Mouse (Mus musculus) forebrain, embryonic 12.5 days (tissue): ENCODE data around the gene Arhgap33. TPM values are rescaled to one million over a fixed set of nuclear protein-coding genes. Genes with fewer than 3 reads are reported as not detected.

Experiments
- ATAC-seq: fragments of 200-750 bp; cut with Nextera tagmentation; 2 replicates; pipeline ENCODE4 v1.8.0; 2017; ENCODE audit warnings: moderate TSS enrichment; ENCODE audit not compliant: low FRiP score
- H3K27ac ChIP-seq: fragments of 300-500 bp; sonication (generic); 2 replicates; pipeline ENCODE4 v1.5.1; 2016; ENCODE audit warnings: mild to moderate bottlenecking
- H3K27me3 ChIP-seq: fragments of 300-500 bp; sonication (generic); 2 replicates; pipeline ENCODE4 v1.6.1; 2016; ENCODE audit warnings: mild to moderate bottlenecking
- H3K36me3 ChIP-seq: fragments of 300-500 bp; sonication (generic); replicated peaks from 2 replicates; pipeline ENCODE4 v1.6.1; 2016; ENCODE audit warnings: mild to moderate bottlenecking
- H3K4me1 ChIP-seq: fragments of 300-500 bp; sonication (generic); 2 replicates; pipeline ENCODE4 v1.6.1; 2016
- H3K4me2 ChIP-seq: fragments of 300-500 bp; sonication (generic); 2 replicates; pipeline ENCODE4 v1.6.1; 2016; ENCODE audit warnings: mild to moderate bottlenecking, moderate library complexity
- H3K4me3 ChIP-seq: fragments of 300-500 bp; sonication (generic); replicated peaks from 2 replicates; pipeline ENCODE4 v1.5.1; 2016; ENCODE audit warnings: mild to moderate bottlenecking
- H3K9ac ChIP-seq: fragments of 300-500 bp; sonication (generic); 2 replicates; pipeline ENCODE4 v1.6.1; 2016; ENCODE audit warnings: mild to moderate bottlenecking
- H3K9me3 ChIP-seq: fragments of 300-500 bp; sonication (generic); 2 replicates; pipeline ENCODE4 v1.6.1; 2016
- WGBS: fragments of 180-500 bp; shearing (Covaris S2); methylation state at CpG from one replicate; pipeline ENCODE4 v1.1.7; 2016; 5-methylcytosine and 5-hydroxymethylcytosine counted together
- polyA plus RNA-seq: library from polyadenylated mRNA; unstranded; fragments of >200 nt; fragmentation: Nextera tagmentation; extraction: Ambion mirVana; gene quantifications from 2 replicates; pipeline ENCODE4 v1.2.1, GENCODE M21; 2016

Gene Arhgap33
- polyA plus RNA-seq, result 89.4 and 98.9 TPM in 2 replicates

DNA sequence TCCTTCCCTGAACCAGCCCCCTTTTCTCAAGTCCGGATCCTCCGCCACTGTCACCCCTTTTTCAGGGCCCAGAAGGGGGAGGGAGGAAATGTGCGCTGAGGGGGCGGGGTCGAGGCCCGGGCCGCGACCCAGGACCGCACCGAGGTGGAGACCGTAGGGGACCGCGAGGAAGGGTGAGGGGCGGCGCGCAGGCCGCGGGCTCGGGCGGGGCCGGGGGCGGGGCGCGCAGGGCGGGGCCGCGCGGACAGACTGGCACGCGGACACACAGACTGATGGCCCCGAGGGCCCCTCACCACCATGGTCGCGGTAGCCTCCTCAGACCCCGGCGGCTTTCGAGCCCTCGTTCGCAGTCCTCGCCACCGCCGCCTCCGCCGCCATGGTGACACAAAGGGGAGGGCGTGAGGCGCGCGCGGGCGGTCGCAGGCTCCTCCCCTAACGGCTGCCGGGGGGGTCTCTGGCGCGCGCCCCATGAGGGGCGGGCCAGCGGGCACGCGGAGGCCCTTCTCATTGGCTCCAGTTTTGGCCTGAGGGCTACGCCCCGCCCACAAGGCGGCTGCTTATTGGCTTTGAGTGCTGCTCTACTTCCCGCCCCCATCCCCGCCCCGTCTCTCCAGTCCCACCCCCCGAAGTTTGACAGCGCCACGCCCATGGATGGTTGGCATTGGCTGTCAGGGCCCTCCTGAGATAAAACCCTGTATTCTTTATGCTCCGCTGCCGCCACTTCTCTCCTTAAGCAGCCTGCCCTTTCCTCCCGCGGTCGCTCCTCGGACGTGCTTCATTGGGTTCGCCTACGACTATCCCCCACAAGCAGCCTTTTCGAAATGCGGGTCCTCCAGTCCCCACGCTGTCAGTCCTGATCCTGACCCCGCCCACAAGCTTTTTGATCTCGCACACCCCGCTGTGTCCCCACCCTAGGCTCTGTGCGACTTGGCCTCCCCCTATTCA lies at the start of gene Arhgap33:
Arhgap33 (minus strand) TSS at position 428 of the 945 bp plus-strand sequence.
- H3K4me3 ChIP-seq, result peak within 1 kb of the TSS; percentile 71
- H3K27ac ChIP-seq, result peak within 1 kb of the TSS; percentile 90
- H3K9ac ChIP-seq, result peak within 1 kb of the TSS; percentile 90
- peak; percentile 93 for ATAC-seq
- H3K9me3 ChIP-seq, result no peaks in the 10 kb centered on the region
- H3K4me2 ChIP-seq, result peak within 1 kb of the TSS; percentile 81
- 1% methylated on average over 47 of the region's 84 CpGs for WGBS
- H3K36me3 ChIP-seq, result peaks cover 46% of the 10 kb centered on the region
- H3K4me1 ChIP-seq, result peaks cover 39% of the 10 kb centered on the region
- H3K27me3 ChIP-seq, result no peaks in the 10 kb centered on the region

DNA sequence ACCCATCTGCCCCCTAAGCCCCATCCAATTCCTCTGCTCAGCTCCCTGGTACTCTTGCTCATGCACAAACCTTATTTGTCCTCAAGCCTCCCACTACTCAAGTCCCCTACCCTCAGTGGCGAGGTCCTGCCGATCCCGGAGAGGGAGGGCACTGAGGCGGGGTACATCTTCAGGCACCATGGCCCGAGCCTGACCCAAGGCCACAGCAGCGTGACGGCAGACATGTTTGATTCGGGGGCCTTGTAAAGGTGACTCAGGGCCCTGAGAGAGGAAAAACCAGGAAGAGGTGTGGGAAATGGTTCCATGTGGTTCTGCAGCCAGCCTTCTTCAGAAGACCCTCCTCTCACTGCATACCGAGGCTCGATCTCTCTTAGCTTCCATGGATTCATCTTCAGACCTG lies 49.5 kb upstream of the Arhgap33 start:
- Histone ChIP-seq H3K9me3 (no peaks in the 10 kb centered on the region), H3K27me3 (no peaks in the 10 kb centered on the region), H3K4me2 (no peak overlapping the region), H3K4me1 (peaks cover 18% of the 10 kb centered on the region), H3K36me3 (peaks cover 74% of the 10 kb centered on the region), H3K4me3 (no peak overlapping the region), H3K9ac (no peak overlapping the region), H3K27ac (no peak overlapping the region)
- WGBS, result 93% methylated on average over 10 of the region's 10 CpGs
- ATAC-seq, result no peak

DNA sequence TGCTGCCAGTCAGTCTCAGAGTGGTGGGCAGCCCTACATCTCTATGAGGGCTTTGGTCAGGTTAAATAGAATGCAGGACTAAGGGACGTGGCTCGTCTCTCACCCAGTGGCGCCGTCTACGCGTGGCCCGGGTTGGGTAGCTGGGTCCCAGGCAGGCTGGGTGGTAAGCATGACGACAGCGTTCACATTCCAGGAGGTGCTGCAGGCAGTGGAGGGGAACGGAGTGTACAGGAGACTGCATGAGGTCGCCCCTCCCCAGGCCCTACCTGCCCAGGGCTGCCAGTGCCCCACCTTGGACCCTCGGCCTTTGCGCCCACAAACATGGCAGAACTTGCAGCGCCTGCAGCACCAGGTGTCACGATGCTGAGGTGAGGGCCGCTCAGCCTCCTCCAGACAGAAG lies 46.7 kb upstream of the Arhgap33 start:
- 97% methylated on average over 16 of the region's 16 CpGs for WGBS
- no peak overlapping the region for H3K9ac ChIP-seq
- peaks cover 99% of the 10 kb centered on the region for H3K36me3 ChIP-seq
- no peak for ATAC-seq
- H3K27me3 ChIP-seq, result no peaks in the 10 kb centered on the region
- no peak overlapping the region for H3K4me3 ChIP-seq
- no peak overlapping the region for H3K4me2 ChIP-seq
- no peak overlapping the region for H3K27ac ChIP-seq
- H3K4me1 ChIP-seq, result peaks cover 5% of the 10 kb centered on the region
- H3K9me3 ChIP-seq, result no peaks in the 10 kb centered on the region

DNA sequence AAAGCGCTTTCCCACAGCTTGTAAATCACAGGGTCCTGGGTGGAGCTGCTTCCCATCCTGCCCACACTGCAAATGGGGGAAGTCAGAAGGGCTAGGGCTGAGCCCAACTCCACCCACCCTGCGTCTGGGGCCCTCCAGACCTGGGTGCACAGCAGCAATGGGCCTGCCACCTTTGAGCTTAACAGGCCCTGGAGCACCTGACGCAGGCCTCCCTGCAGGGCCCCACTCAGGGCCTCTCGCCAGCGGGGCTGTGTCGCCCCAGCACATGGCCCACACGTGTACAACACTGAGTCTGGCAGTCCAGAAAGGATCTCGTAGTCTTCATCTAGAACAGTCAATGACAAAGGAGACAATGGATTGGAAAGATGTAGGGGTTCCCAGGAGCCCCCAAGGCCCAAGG lies 45.1 kb upstream of the Arhgap33 start:
- no peak for ATAC-seq
- Histone ChIP-seq H3K27me3 (no peaks in the 10 kb centered on the region), H3K9me3 (no peaks in the 10 kb centered on the region), H3K36me3 (peaks cover 99% of the 10 kb centered on the region), H3K4me1 (no peaks in the 10 kb centered on the region), H3K27ac (no peak overlapping the region), H3K4me3 (no peak overlapping the region), H3K4me2 (no peak overlapping the region), H3K9ac (no peak overlapping the region)
- 94% methylated on average over 8 of the region's 8 CpGs for WGBS

DNA sequence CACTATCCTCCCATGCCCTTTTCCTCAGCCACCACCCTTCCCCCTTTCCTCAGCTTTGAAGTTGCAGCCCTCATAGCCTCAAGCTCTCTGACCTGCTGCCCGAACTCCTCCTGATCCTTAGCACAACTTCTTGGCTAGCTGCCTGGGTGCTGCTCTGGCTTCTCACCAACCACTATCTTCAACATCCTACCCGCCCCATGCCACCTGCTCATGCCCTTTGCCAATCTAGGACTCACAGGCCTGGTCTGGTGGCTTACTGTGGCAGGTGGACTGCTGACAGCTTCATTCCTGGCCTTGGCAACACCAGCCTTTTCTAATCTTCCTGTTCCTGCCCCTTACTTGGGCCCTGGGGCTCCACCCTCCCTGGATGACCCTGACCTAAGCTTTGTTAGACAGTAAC lies 38.1 kb upstream of the Arhgap33 start:
- H3K4me3 ChIP-seq, result no peak overlapping the region
- H3K36me3 ChIP-seq, result peaks cover 97% of the 10 kb centered on the region
- no peak overlapping the region for H3K9ac ChIP-seq
- H3K9me3 ChIP-seq, result no peaks in the 10 kb centered on the region
- no peak overlapping the region for H3K4me2 ChIP-seq
- H3K27me3 ChIP-seq, result no peaks in the 10 kb centered on the region
- no peak for ATAC-seq
- no peak overlapping the region for H3K27ac ChIP-seq
- H3K4me1 ChIP-seq, result no peaks in the 10 kb centered on the region; the same call in 1 of the 2 replicates
- 85% methylated on average over 2 of the region's 2 CpGs for WGBS

DNA sequence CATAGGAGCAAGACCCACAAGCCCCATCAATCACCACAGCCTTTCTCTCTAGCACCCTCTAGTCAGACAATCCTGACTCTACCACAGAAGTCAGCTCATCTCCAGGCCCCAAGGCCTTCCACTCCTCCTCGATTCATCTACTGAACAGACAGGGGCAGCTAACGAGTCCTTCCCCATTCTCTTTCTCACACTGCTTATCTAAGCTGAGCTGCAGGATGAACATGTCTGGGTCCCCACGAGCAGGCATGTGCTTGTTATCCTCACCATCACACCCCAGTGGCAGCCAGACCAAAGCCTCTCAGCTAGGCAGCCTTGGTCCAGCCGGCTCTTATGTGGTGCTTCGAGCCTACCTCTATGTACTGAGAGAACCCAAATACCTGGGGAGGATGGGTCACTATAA lies 37.5 kb upstream of the Arhgap33 start:
- Histone ChIP-seq H3K4me3 (no peak overlapping the region), H3K4me1 (no peaks in the 10 kb centered on the region; the same call in 1 of the 2 replicates), H3K9me3 (no peaks in the 10 kb centered on the region), H3K36me3 (peaks cover 95% of the 10 kb centered on the region), H3K4me2 (no peak overlapping the region), H3K27ac (no peak overlapping the region), H3K27me3 (no peaks in the 10 kb centered on the region), H3K9ac (no peak overlapping the region)
- WGBS, result 89% methylated on average over 5 of the region's 5 CpGs
- ATAC-seq, result no peak

DNA sequence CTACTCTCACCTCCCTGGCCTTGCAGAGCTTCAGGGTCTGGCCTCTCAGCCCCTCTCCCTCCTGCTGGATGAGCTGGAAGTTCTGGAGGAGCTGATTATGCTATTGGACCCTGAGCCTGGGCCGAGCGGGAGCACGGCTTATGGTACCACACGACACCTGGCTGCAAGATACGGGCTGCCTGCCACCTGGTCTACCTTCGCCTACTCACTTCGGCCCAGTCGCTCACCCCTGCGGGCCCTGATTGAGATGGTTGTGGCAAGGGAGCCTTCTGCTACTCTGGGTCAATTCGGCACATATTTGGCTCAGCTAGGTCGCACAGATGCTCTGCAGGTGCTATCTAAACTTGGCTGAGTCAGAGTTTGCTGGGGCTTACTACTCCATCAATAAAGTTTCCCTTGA lies 32.7 kb upstream of the Arhgap33 start:
- no peak for ATAC-seq
- no peak overlapping the region for H3K9ac ChIP-seq
- no peak overlapping the region for H3K4me2 ChIP-seq
- H3K36me3 ChIP-seq, result peaks cover 68% of the 10 kb centered on the region
- WGBS, result 93% methylated on average over 11 of the region's 11 CpGs
- peaks cover 8% of the 10 kb centered on the region for H3K4me1 ChIP-seq
- no peaks in the 10 kb centered on the region for H3K27me3 ChIP-seq
- H3K4me3 ChIP-seq, result no peak overlapping the region
- no peak overlapping the region for H3K27ac ChIP-seq
- no peaks in the 10 kb centered on the region for H3K9me3 ChIP-seq

DNA sequence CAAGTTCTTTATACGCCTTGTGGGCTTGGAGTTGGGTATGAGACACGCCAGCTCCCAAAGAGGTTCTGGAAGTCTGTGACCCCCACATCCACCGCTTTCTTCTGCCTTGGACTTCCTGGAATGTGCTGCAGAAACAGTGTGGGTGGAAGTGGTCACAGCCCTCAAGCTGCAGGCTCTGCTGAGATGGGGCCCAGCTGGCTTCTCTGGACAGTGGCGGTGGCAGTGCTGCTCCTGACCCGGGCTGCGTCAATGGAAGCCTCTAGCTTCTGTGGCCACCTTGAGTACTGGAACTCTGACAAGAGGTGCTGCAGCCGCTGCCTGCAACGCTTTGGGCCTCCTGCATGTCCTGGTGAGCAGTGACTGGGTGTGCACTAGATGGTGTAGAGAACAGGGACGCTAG lies 31.2 kb upstream of the Arhgap33 start:
- peaks cover 55% of the 10 kb centered on the region for H3K36me3 ChIP-seq
- H3K9ac ChIP-seq, result no peak overlapping the region
- no peaks in the 10 kb centered on the region for H3K27me3 ChIP-seq
- no peaks in the 10 kb centered on the region for H3K9me3 ChIP-seq
- ATAC-seq, result no peak
- no peak overlapping the region for H3K4me2 ChIP-seq
- 89% methylated on average over 9 of the region's 9 CpGs for WGBS
- no peak overlapping the region for H3K27ac ChIP-seq
- H3K4me3 ChIP-seq, result no peak overlapping the region
- peaks cover 14% of the 10 kb centered on the region for H3K4me1 ChIP-seq

DNA sequence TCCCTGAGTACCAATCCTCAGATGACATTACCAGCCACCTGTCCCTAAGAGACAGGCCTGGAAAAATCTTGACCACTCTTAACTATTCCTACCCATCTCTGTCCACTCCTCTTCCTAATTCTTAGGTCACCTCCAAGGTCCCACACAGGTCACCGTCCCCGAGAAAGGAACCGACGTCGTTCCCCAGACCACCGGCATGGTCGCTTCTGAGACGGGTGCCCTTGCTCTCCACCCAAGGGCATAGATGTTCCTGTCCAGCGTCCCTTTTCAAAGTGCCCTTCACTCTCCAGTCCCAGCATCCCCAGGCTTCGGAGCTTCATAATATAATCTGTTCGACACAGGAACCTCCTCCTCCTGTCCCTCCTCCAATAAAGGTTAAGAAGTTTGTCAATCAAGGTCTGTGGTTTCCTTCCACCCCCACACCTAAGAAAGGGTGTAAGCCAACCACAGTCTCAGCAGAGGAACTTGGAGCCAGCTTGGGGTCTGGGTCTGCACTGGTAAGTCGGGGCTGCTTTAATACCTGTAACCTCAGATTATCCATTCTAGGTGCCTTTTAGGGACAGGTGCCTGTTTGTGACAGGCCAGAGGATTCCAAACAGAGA lies 30.2 kb upstream of the Arhgap33 start, which contains the start of gene Igflr1:
Igflr1 (plus strand) TSS at position 458 of the 602 bp plus-strand sequence.
- Histone ChIP-seq H3K4me3 (peak within 1 kb of the TSS; percentile 77; the same call in 1 of the 2 replicates), H3K9me3 (no peaks in the 10 kb centered on the region), H3K27me3 (no peaks in the 10 kb centered on the region), H3K4me1 (peaks cover 17% of the 10 kb centered on the region), H3K9ac (no peak within 1 kb of the TSS), H3K27ac (no peak within 1 kb of the TSS), H3K4me2 (no peak within 1 kb of the TSS), H3K36me3 (peaks cover 46% of the 10 kb centered on the region)
- 96% methylated on average over 12 of the region's 12 CpGs for WGBS
- no peak for ATAC-seq

DNA sequence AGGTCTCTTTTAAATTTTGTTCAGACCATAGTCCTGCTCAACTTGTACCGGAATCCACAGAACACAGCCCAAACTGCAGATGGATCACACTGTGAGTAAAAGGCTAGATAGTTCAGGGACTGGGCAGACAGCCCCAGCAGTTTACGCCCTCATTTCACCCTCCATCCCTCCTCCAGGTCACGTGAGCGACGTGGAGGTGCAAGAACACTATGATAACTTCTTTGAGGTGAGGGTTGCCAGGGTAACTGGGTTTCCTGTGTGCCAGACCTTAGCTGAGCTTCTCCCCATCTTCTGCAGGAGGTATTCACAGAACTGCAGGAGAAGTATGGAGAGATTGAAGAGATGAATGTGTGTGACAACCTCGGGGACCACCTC lies 29.0 kb upstream of the Arhgap33 start:
- Histone ChIP-seq H3K9me3 (no peaks in the 10 kb centered on the region), H3K27me3 (no peaks in the 10 kb centered on the region), H3K9ac (peak overlapping the region; percentile 80), H3K4me2 (peak overlapping the region; percentile 87), H3K4me1 (peaks cover 22% of the 10 kb centered on the region), H3K4me3 (peak overlapping the region; percentile 77), H3K36me3 (peaks cover 34% of the 10 kb centered on the region), H3K27ac (peak overlapping the region; percentile 94; the same call in 1 of the 2 replicates)
- no peak for ATAC-seq
- WGBS, result 36% methylated on average over 6 of the region's 6 CpGs

DNA sequence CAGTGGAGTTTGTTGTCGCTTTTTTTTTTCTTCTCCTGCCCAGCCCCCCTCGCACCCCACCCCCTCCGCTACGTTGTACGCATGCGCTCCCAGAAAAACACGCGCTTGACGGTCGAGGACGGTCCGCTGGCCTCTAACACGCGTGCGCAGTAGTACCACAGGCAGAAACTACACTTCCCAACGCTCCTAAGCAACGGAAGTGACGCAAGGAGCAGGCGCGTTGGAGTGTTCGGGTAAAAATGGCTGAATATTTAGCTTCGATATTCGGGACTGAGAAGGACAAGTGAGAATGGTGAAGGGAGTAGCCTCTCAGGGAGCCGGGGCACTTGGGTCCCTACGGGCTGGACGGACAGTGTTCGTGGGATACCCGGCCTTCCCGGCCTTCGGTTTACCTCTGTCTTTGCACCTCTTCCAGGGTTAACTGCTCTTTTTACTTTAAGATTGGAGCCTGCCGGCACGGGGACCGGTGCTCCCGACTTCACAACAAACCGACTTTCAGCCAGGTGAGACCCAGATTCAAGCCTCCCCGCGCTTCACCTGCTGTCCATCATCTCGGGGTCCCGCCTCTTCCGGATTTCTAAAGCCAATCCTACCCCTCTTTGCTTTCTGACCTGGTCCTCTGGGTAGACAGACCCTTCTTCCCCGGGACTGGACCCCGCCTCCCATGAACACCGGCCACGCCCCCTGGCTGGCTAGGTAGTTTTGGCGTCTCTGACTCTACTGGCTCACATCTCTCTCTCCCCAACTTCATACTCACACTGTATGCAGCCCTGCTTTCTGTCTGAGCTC lies 28.5 kb upstream of the Arhgap33 start, which contains the start of the genes U2af1l4, Gm49396 and Psenen:
U2af1l4 (plus strand) TSS at position 185 of the 789 bp plus-strand sequence.
Gm49396 (plus strand) TSS at position 228 of the 789 bp plus-strand sequence.
Psenen (minus strand) TSS at position 511 of the 789 bp plus-strand sequence.
- H3K36me3 ChIP-seq, result peaks cover 28% of the 10 kb centered on the region
- peak within 1 kb of the TSS; percentile 77 for H3K4me3 ChIP-seq
- peak within 1 kb of the TSS; percentile 80 for H3K9ac ChIP-seq
- peaks cover 28% of the 10 kb centered on the region for H3K4me1 ChIP-seq
- ATAC-seq, result peak; percentile 88
- H3K9me3 ChIP-seq, result no peaks in the 10 kb centered on the region
- peak within 1 kb of the TSS; percentile 94 for H3K27ac ChIP-seq
- H3K27me3 ChIP-seq, result no peaks in the 10 kb centered on the region
- peak within 1 kb of the TSS; percentile 87 for H3K4me2 ChIP-seq
- under 1% methylated on average over 45 of the region's 45 CpGs for WGBS
